Mouse (Mus musculus): ENCODE data around the gene Tas2r144. TPM values are rescaled to one million over a fixed set of nuclear protein-coding genes. Genes with fewer than 3 reads are reported as not detected.

Gene Tas2r144
- polyA plus RNA-seq, 1 experiment: not detected

DNA sequence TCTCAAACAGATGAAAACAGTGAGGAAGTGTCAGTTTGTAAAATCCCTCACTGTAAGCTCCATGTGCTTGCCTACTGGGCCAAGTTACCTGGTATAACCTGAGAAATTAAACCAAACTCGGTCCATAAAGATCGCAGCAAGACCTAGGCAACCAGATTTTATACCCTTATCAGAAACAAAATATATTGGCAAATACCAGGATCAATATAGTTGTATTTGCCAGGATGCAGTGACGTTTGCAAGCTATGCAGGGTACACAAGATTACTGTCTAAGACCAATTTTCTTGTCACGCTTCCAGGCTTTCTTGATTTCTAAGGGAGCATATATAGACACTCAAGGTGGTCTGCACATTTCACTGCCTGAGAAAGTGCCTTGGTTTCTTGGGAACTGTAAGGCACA is 36.7 kb downstream of the Tas2r144 start:
- no peak overlapping the region for H3K4me3 ChIP-seq (replicated peaks; ENCODE audit: insufficient read depth, low read depth, low read length)
- TF ChIP-seq CTCF (IDR thresholded peaks at IDR 0.05; ENCODE audit: borderline replicate concordance, insufficient read depth, low read depth, low read length) (no peak), POLR2A (IDR thresholded peaks at IDR 0.05; ENCODE audit: borderline replicate concordance, insufficient read depth, low read length) (no peak)
- H3K27ac ChIP-seq (ENCODE audit: insufficient read depth, low read length): no peak overlapping the region
- H3K4me1 ChIP-seq (ENCODE audit: control insufficient read depth, insufficient read depth, low read length): no peaks in the 10 kb centered on the region
- no peak for DNase-seq
- 85% methylated on average over 4 of the region's 4 CpGs for WGBS
- H3K27me3 ChIP-seq (ENCODE audit: control insufficient read depth, insufficient read depth, low read length): no peaks in the 10 kb centered on the region

DNA sequence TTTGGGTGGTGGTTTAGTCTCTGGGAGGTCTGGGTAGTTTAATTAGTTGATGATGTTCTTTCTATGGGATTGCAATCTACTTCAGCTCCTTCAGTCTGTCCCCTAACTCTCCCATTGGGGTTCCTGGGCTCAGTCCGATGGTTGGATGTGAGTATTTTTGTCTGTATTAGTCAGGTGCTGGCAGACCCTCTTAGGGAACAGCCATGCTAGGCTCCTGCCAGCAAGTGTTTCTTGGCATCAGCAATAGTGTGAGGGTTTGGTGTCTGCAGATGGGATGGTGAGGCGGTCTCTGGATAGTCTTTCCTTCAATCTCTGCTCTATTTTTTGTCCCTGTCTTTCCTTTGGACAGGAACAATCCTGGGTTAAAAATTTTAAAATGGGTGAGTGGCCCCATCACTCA is 38.0 kb downstream of the Tas2r144 start:
- H3K4me3 ChIP-seq (replicated peaks; ENCODE audit: insufficient read depth, low read depth, low read length): no peak overlapping the region
- no peak overlapping the region for H3K27ac ChIP-seq (ENCODE audit: insufficient read depth, low read length)
- WGBS: 27% methylated on average over 2 of the region's 2 CpGs
- DNase-seq: no peak
- no peaks in the 10 kb centered on the region for H3K4me1 ChIP-seq (ENCODE audit: control insufficient read depth, insufficient read depth, low read length)
- TF ChIP-seq POLR2A (IDR thresholded peaks at IDR 0.05; ENCODE audit: borderline replicate concordance, insufficient read depth, low read length): no peak
- TF ChIP-seq CTCF (IDR thresholded peaks at IDR 0.05; ENCODE audit: borderline replicate concordance, insufficient read depth, low read depth, low read length): no peak
- no peaks in the 10 kb centered on the region for H3K27me3 ChIP-seq (ENCODE audit: control insufficient read depth, insufficient read depth, low read length)

GRCm38 (mm10) chr6:42257303-42257863 is 42.3 kb downstream of the Tas2r144 start:
- 28% methylated on average over 11 of the region's 11 CpGs for WGBS
- peak; percentile 54; the same call in 1 of the 2 replicates for TF ChIP-seq CTCF (IDR thresholded peaks at IDR 0.05; ENCODE audit: borderline replicate concordance, insufficient read depth, low read depth, low read length)
- no peak for TF ChIP-seq POLR2A (IDR thresholded peaks at IDR 0.05; ENCODE audit: borderline replicate concordance, insufficient read depth, low read length)

DNA sequence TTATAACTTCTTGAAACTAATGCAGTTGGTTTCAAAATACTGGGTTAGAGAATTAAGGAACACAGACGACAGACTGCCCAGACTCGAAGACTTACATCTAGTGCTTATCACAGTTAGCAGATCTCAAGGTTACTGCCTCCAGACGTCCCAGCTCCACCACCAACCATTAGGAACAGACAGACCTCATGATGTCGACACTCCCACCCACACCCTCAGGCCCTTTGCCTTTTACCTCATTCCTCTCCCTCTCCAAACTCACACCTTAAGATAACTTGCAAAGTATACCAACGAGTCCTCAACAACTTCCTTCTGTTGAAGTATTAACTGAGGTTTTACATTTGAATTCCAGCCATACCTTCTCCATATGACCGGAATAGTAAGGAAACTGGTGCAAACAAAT is 45.3 kb downstream of the Tas2r144 start:
- H3K27ac ChIP-seq (ENCODE audit: insufficient read depth, low read length): no peak overlapping the region
- H3K4me3 ChIP-seq (replicated peaks; ENCODE audit: insufficient read depth, low read depth, low read length): no peak overlapping the region
- no peaks in the 10 kb centered on the region for H3K27me3 ChIP-seq (ENCODE audit: control insufficient read depth, insufficient read depth, low read length)
- no peak for DNase-seq
- TF ChIP-seq POLR2A (IDR thresholded peaks at IDR 0.05; ENCODE audit: borderline replicate concordance, insufficient read depth, low read length): no peak
- no peak for TF ChIP-seq CTCF (IDR thresholded peaks at IDR 0.05; ENCODE audit: borderline replicate concordance, insufficient read depth, low read depth, low read length)
- H3K4me1 ChIP-seq (ENCODE audit: control insufficient read depth, insufficient read depth, low read length): no peaks in the 10 kb centered on the region
- WGBS: 76% methylated on average over 6 of the region's 6 CpGs

More at GRCm38 (mm10) chr6:42257303-42257863, 42.3 kb downstream of the Tas2r144 start:
- H3K27me3 ChIP-seq (ENCODE audit: control insufficient read depth, insufficient read depth, low read length): no peaks in the 10 kb centered on the region
- H3K27ac ChIP-seq (ENCODE audit: insufficient read depth, low read length): no peak overlapping the region
- H3K4me3 ChIP-seq (replicated peaks; ENCODE audit: insufficient read depth, low read depth, low read length): no peak overlapping the region
- DNase-seq: peak; percentile 19 to 27
- no peaks in the 10 kb centered on the region for H3K4me1 ChIP-seq (ENCODE audit: control insufficient read depth, insufficient read depth, low read length)

DNA sequence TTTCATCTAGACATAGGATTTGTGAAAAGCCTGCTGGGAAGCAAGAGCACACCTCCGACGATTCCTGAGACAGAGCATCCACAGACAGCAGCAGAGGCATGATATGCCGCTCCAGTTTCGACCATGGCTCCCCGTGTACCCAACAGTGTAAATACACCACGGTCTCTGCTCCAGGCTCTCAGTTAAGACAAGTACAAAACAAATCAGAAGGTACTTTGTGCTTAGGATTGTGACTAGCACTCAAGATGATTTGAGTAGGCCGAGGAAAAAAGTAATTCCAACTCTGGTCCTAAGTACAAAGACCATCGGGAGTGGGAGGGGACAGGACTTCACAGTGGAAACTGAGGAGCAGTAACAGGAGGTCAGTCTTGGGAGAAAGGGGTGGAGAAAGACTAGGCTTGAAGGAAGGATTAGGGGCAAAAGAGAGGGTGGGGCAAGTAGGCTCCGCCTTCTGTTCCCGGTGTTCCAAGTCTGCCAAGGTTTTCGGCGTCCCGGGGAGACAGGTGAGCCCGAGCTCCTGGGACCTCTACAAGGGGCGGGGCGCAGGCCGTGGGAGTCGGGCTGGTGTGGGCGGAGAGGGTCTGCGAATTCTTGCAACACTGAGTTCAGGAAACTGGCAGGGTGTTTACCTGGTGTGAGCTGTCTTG is 46.5 kb downstream of the Tas2r144 start, which contains the start of gene Tmem139:
Gene Tmem139, plus strand, starts transcription at position 447 of the 647 bp plus-strand sequence.
- WGBS: 30% methylated on average over 20 of the region's 20 CpGs
- no peak for DNase-seq
- Histone ChIP-seq H3K4me1 (ENCODE audit: control insufficient read depth, insufficient read depth, low read length) (no peaks in the 10 kb centered on the region), H3K27me3 (ENCODE audit: control insufficient read depth, insufficient read depth, low read length) (no peaks in the 10 kb centered on the region), H3K4me3 (replicated peaks; ENCODE audit: insufficient read depth, low read depth, low read length) (no peak within 1 kb of the TSS), H3K27ac (ENCODE audit: insufficient read depth, low read length) (no peak within 1 kb of the TSS)
- TF ChIP-seq CTCF (IDR thresholded peaks at IDR 0.05; ENCODE audit: borderline replicate concordance, insufficient read depth, low read depth, low read length) (no peak), POLR2A (IDR thresholded peaks at IDR 0.05; ENCODE audit: borderline replicate concordance, insufficient read depth, low read length) (no peak)

DNA sequence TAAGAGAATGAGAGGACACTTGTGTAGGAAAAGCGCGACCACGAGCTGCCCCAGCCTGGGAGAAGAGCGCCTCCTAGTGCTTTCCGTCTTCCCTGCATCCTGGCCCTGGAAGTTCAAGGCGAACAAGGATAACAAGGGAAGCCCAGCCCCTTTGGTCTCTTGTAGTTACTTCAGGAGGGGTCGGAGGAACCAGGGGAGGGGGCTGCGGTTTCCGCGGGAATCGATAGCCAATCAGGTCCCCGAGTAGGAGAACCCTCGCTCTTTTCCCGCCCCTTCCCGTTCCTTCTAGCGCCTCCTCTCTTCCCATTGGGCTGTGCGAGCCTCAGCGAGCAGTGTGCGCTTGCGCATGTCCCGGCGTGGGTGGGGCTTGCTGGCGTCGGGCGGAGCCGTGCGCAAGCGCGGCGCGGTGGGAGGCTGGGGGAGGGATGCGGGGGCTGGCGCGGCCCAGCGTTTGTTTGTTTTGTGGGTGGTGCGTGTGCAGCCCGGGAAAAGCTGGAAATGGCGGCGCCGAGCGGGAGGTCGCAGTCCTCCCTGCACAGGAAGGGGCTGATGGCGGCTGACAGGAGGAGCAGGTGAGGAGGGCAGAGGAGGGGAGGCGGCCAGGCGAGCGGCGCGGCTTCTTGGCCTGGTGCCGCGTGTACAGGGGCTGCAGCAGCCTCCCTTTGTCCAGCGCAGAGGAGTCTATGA is 49.6 kb downstream of the Tas2r144 start, which contains the start of gene Casp2:
Gene Casp2, plus strand, starts transcription at position 360 of the 687 bp plus-strand sequence.
- Histone ChIP-seq H3K27ac (ENCODE audit: insufficient read depth, low read length) (peak within 1 kb of the TSS; percentile 81), H3K4me3 (replicated peaks; ENCODE audit: insufficient read depth, low read depth, low read length) (peak within 1 kb of the TSS; percentile 81), H3K4me1 (ENCODE audit: control insufficient read depth, insufficient read depth, low read length) (peaks cover under 1% of the 10 kb centered on the region; the same call in 1 of the 2 replicates), H3K27me3 (ENCODE audit: control insufficient read depth, insufficient read depth, low read length) (no peaks in the 10 kb centered on the region)
- WGBS: 1% methylated on average over 51 of the region's 51 CpGs
- TF ChIP-seq POLR2A (IDR thresholded peaks at IDR 0.05; ENCODE audit: borderline replicate concordance, insufficient read depth, low read length) (peak; percentile 77), CTCF (IDR thresholded peaks at IDR 0.05; ENCODE audit: borderline replicate concordance, insufficient read depth, low read depth, low read length) (peak; percentile 94)
- peak; percentile 98 to 99 for DNase-seq

Other genes with a start within 250 kb of the Tas2r144 start
- gene Sval3, start 247.2 kb upstream of the Tas2r144 start, polyA plus RNA-seq (2012; rRNA removed): not detected in 2 replicates
- gene Sva, start 176.9 kb upstream of the Tas2r144 start, polyA plus RNA-seq (2012; rRNA removed): not detected in 2 replicates
- gene Tas2r139, start 74.4 kb upstream of the Tas2r144 start, polyA plus RNA-seq (2012; rRNA removed): not detected in 2 replicates
- 28.8 and 30.5 TPM in 2 replicates for gene Gstk1, start 30.6 kb downstream of the Tas2r144 start, polyA plus RNA-seq (2012; rRNA removed)
- gene Tmem139, start 46.6 kb downstream of the Tas2r144 start, polyA plus RNA-seq (2012; rRNA removed): not detected in 2 replicates
- gene Casp2, start 49.7 kb downstream of the Tas2r144 start, polyA plus RNA-seq (2012; rRNA removed): 26.1 and 31.3 TPM in 2 replicates
- 11.5 and 13.4 TPM in 2 replicates for gene Clcn1, start 71.4 kb downstream of the Tas2r144 start, polyA plus RNA-seq (2012; rRNA removed)
- 102 and 117 TPM in 2 replicates for gene Fam131b, start 109.3 kb downstream of the Tas2r144 start, polyA plus RNA-seq (2012; rRNA removed)
- gene Zyx, start 134.3 kb downstream of the Tas2r144 start, polyA plus RNA-seq (2012; rRNA removed): 123 and 129 TPM in 2 replicates
- 0.43 and 0.46 TPM in 2 replicates for gene Epha1, start 157.9 kb downstream of the Tas2r144 start, polyA plus RNA-seq (2012; rRNA removed)
- gene Tas2r143, start 184.9 kb downstream of the Tas2r144 start, polyA plus RNA-seq (2012; rRNA removed): 0.33 and 1.0 TPM in 2 replicates
- gene Tas2r135, start 190.1 kb downstream of the Tas2r144 start, polyA plus RNA-seq (2012; rRNA removed): 0.72 and 0.84 TPM in 2 replicates
- gene Tas2r126, start 219.2 kb downstream of the Tas2r144 start, polyA plus RNA-seq (2012; rRNA removed): 0.19 and 0.20 TPM in 2 replicates
- gene Olfr458, start 249.9 kb downstream of the Tas2r144 start, polyA plus RNA-seq (2012; rRNA removed): not detected in 2 replicates